Mouse (Mus musculus): Measurements from ENCODE around the gene Sbk2.

Sbk2 gene

GRCm38 (mm10) chr7:4972321-4973047 is 8.3 kb upstream of the Sbk2 start:
- CTCF ChIA-PET = interaction anchor here in 2 of 4 experiments (0.7 to 2.0 kb wide), 2 partner anchors 8 to 426 kb away, joined by 5 to 6 read pairs; partner anchors contain the start of gene Sbk2 (in 1 of the 2)
- POLR2A ChIA-PET = interaction anchor here in 2 of 4 experiments (0.7 to 1.3 kb wide), 3 partner anchors 8 to 160 kb away, joined by 3 to 4 read pairs (median 4); partner anchors contain the start of genes Sbk2 (in 1 of the 2) and Ube2s (in 1 of the 2)

DNA sequence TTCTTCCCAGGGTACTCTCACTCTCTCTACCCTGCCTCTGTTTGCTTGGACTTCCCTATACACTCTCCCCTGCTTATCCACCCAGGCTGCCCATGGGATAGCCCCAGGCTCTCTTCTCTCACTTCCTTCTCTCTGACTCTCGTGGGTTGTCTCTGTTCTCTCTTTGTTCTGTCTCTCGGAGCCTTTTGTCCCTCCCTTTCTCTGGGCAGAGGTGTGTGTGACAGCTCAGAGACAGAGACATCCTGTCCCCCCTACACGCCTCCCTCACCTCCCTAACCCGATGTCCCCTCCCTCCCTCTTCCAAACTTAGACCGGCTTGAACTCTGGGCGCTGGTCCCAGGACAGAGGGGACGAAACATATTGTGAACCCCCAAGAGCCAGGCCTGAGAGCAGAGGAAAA is 7.5 kb upstream of the Sbk2 start:
- CTCF ChIA-PET = interaction anchor here in 1 of 4 experiments (2.0 kb wide), 1 partner anchor 7 kb away, joined by 6 read pairs; the partner anchor contains the start of gene Sbk2
- POLR2A ChIA-PET = no interaction called here

- POLR2A ChIA-PET = interaction anchor here in 1 of 4 experiments (0.5 kb wide), 1 partner anchor 25 kb away, joined by 3 read pairs; no protein-coding TSS in a partner anchor
- CTCF ChIA-PET = no interaction called here
These were observed 6.9 kb upstream of the Sbk2 start, which contains the start of gene Sbk3 for GRCm38 (mm10) chr7:4971068-4971467. TSS of gene Sbk3 (minus strand) at chr7:4971168.

DNA sequence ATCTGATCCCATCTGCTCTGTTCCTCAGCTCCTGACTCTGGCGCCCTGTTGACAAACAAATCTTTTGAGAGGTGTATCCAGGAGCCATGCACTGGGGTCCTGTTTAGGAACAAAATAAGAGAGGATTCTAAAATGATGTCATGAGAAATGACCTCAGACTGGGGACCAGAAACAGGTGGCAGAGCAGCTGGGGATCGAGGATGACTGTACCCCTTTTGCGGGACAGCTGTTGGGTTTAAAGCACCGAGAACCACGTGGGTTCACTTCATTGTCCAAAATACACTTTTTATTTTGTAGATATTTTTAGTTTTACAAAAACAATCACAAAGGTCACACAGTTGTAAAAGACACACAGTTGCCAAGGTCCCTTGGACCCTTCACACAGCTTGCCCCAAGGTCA is 782 bp upstream of the Sbk2 start:
- CTCF ChIA-PET = interaction anchor here in 3 of 4 experiments (0.5 to 2.6 kb wide), 33 partner anchors 8 to 449 kb away, joined by 3 to 29 read pairs (median 5); partner anchors contain the start of genes Cox6b2 (in 1 of the 3), Fiz1 (in 1 of the 3), Gm44973 (in 1 of the 3) and Rpl28 (in 1 of the 3)
- POLR2A ChIA-PET = interaction anchor here in 3 of 4 experiments (0.9 to 3.9 kb wide), 25 partner anchors 12 to 212 kb away, joined by 3 to 18 read pairs (median 6); partner anchors contain the start of genes Fiz1 (in 3 of the 3), Zfp524 (in 3 of the 3), Cox6b2 (in 2 of the 3) and Gm44973 (in 2 of the 3)

DNA sequence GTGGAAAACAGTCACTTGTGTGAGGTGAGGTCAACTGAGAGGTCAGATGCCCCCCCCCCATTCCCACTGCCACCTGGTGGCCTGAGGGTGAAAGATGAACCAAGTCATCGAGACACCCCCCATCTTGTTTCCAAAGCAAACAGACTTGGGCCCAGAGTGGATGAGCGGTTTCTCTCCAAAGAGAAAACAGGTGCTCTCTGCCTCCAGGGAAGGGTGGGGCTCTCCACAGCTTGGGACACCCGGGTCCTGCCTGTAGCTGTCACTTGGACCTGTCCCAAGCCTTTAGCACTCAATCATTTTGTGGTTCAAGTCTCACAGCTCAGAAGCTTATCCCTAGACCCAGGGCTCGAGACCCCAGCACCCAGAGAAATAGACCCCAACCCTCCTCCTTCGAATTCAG is 679 bp downstream of the Sbk2 start:
- POLR2A ChIA-PET = interaction anchor here in 3 of 4 experiments (0.5 to 3.9 kb wide), 25 partner anchors 13 to 976 kb away, joined by 3 to 18 read pairs (median 6); partner anchors contain the start of genes Fiz1 (in 2 of the 3), Ube2s (in 2 of the 3), Zfp524 (in 2 of the 3) and Cox6b2 (in 1 of the 3)
- CTCF ChIA-PET = interaction anchor here (0.7 to 2.6 kb wide), 30 partner anchors 9 to 536 kb away, joined by 3 to 29 read pairs (median 4); no protein-coding TSS in a partner anchor

GRCm38 (mm10) chr7:4957361-4957760 is 6.8 kb downstream of the Sbk2 start:
- ChIA-PET POLR2A (interaction anchor here in 2 of 4 experiments (0.7 to 2.7 kb wide), 5 partner anchors 8 to 145 kb away, joined by 3 to 11 read pairs (median 3); partner anchors contain the start of gene Ube2s (in 1 of the 2)), CTCF (interaction anchor here in 1 of 4 experiments (0.7 to 1.1 kb wide), 2 partner anchors 17 to 46 kb away, joined by 3 to 4 read pairs; no protein-coding TSS in a partner anchor)

DNA sequence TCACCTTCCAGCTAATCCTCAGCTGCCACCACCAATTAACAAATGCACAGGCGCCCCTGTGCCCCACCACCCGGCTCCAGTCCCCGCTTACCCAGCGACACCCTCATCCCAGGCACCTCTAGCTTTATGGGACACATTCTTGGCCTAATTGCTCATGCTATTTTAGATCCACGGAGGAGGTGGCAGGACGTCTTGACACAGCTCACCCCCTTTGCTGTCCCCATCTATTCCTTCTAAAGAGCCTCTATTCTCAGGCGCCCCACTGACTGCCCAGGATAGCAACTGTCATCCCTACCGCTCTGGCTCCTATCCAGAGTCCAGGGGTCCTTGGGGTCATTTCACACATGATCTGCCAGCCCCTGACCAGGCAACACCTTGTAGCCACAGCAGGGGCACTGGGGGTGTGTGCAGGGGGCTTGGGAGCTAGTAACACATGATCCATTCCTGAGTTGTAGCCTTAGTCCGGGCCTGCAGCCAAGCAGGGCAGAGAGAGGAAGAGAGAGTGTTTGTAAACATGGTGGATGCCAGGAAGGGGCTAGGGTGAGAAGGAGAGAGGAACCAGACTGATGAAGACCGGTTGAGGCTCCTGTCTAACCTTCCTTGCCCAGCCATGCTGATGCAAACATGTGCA is 10.3 kb downstream of the Sbk2 start:
- CTCF ChIA-PET = interaction anchor here in 3 of 4 experiments (0.5 to 1.4 kb wide), 6 partner anchors 10 to 250 kb away, joined by 3 to 10 read pairs (median 4); partner anchors contain the start of gene Sbk2 (in 2 of the 3)
- POLR2A ChIA-PET = interaction anchor here in 2 of 4 experiments (0.7 to 1.2 kb wide), 4 partner anchors 42 to 141 kb away, joined by 3 read pairs; partner anchors contain the start of genes U2af2 (in 1 of the 2) and Ube2s (in 1 of the 2)

DNA sequence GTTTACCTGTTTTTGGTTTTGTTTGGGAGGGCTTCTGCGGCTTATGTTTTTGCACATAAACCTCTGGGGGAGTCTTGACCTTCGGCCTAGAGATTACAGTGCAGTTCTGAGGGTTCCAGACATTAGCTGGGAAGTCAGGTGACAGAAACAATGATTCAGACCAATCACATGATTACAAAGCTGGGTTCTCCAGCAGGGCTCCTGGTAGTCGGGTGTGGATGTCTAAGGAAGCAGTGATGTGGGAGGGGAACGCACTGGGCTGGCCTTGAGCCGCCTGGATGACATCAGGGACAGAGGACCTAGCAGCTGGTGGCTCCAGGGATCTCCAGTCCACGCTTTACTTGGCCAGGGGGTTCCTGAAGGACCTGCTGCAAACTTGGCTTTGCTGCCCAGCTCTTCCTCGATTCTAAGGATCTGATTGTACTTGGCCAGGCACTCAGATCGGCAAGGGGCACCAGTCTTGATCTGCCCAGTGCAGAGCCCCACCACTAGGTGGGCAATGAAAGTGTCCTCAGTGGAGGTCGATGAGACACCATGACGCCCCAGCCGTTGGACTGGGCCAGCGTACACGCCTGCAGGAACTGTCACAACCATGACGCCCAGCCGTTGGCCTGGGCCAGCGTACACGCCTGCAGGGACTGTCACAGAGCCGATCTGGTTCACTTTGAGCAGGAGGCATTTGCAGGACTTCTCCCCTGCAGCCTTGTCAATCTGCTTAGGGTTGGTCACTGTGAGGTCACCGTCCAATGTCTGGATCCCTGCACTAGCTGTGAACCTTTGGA is 13.5 kb downstream of the Sbk2 start:
- POLR2A ChIA-PET = interaction anchor here in 3 of 4 experiments (0.6 to 2.6 kb wide), 25 partner anchors 9 to 292 kb away, joined by 3 to 10 read pairs (median 3); partner anchors contain the start of genes Sbk2 (in 2 of the 3), Ube2s (in 2 of the 3), Fiz1 (in 1 of the 3) and Isoc2a (in 1 of the 3)
- CTCF ChIA-PET = interaction anchor here (0.6 to 2.4 kb wide), 9 partner anchors 10 to 1224 kb away, joined by 3 to 10 read pairs (median 4); partner anchors contain the start of gene Sbk2 (in 2 of the 4)

DNA sequence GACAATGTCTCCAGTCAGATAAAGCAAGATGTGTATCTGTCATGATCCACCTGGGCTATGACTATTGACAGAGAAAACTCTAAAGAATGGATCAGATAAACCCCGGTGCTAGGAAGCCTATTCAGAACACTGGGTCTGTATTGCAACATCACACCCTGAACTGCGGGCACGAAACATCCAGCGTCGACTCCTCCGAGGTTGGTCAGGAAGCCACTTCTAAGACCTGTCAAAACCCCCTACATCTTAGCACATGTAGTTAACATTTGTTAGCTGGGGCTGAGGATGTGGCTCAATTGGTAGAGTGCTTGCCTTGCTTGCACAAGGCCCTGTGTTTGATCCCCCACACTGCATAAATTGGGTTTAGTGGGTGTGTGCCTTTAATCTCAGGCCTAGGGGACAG is 15.8 kb downstream of the Sbk2 start:
- ChIA-PET CTCF (interaction anchor here in 2 of 4 experiments (1.0 to 2.0 kb wide), 4 partner anchors 8 to 16 kb away, joined by 4 to 8 read pairs (median 6); partner anchors contain the start of gene Sbk2 (in 2 of the 2)), POLR2A (interaction anchor here in 3 of 4 experiments (0.7 to 2.1 kb wide), 8 partner anchors 8 to 156 kb away, joined by 3 to 7 read pairs (median 4); partner anchors contain the start of genes Fiz1 (in 1 of the 3), Rpl28 (in 1 of the 3), Ube2s (in 1 of the 3) and Zfp524 (in 1 of the 3))

GRCm38 (mm10) chr7:4947855-4948254 is 16.4 kb downstream of the Sbk2 start:
- CTCF ChIA-PET = interaction anchor here in 2 of 4 experiments (0.6 to 2.0 kb wide), 3 partner anchors 16 to 1267 kb away, joined by 3 to 8 read pairs (median 4); partner anchors contain the start of gene Sbk2 (in 2 of the 2)
- POLR2A ChIA-PET = interaction anchor here in 2 of 4 experiments (0.6 to 1.2 kb wide), 7 partner anchors 11 to 1505 kb away, joined by 3 to 7 read pairs (median 4); partner anchors contain the start of gene Ube2s (in 1 of the 2)

DNA sequence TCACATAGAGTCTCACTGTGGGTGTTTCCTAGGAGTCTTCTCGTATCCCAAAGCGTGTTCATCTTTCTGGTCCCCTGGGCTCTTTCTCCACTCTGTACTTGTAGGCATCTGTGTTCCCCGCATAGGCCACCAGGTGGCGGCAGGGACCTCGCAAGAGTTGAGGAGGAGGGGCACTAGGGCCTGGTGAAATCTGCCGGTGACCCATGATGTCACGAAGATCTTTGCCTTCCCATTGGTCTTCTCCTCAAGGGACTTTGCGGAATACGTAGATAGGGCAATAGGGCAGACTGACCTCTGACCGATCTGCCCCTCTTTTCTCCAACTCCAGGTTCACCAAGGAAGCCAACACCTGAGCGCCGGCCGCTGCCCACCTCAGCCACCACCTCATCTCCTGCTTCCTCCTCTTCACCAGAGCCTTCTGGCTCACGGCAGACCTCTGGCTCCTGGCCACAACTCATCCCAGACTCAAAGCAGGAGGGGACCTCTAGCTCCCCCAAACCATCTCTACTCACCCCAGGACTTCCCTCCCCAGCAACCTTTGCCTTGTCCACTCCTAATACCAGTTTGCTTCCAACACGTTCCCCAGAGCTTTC is 20.9 kb downstream of the Sbk2 start:
- POLR2A ChIA-PET = interaction anchor here in 3 of 4 experiments (0.7 to 1.6 kb wide), 8 partner anchors 14 to 191 kb away, joined by 3 to 5 read pairs (median 3); partner anchors contain the start of genes Ube2s (in 2 of the 3), Cox6b2 (in 1 of the 3), Gm44973 (in 1 of the 3) and Sbk2 (in 1 of the 3)

DNA sequence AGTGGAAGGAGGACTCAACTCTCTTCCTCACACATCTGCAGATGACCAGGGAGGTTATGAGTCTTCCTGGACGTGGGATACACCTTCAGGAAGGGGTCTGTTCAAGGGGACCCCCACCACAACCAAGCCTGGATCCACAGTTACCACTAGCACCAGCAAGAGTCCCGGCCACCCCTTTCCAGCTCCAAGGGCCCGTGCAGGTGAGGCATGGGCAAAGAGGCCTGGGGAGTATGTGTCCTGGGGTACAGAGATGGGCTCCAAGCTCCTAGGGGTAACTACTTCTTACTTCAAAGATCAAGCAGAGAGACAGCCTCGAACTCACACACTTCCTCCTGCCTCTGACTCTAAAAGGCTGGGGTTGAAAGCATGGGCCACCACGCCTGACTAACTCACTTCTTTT is 21.5 kb downstream of the Sbk2 start:
- CTCF ChIA-PET = interaction anchor here in 2 of 4 experiments (0.7 to 3.8 kb wide), 8 partner anchors 21 to 119 kb away, joined by 3 to 27 read pairs (median 4); partner anchors contain the start of gene Sbk2 (in 2 of the 2)

More for the DNA sequence above, 20.9 kb downstream of the Sbk2 start:
- CTCF ChIA-PET = interaction anchor here (0.6 to 3.8 kb wide), 11 partner anchors 20 to 183 kb away, joined by 3 to 27 read pairs (median 5); partner anchors contain the start of gene Sbk2 (in 3 of the 4)

DNA sequence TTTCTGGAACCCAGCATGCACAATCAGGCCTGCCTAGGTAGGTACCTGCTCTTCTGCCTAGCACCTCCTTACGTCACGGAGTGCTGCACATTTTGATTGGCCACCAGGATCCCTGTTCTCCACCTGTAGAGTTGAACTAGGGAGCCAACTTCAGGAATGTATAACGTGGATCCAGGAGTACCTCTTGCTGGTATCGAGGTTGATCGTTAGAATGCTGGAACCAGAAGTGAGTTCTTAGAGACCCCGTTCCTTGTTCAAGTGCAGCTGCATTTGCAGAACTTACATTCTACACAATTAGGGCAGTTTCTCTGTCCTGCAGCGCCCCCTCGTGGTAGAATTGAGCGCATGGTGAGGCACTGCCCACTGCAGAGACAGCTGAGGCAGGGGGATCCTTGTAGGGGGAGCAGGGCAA is 24.1 kb downstream of the Sbk2 start:
- CTCF ChIA-PET = interaction anchor here (0.5 to 3.8 kb wide), 79 partner anchors 9 to 513 kb away, joined by 3 to 29 read pairs (median 4); partner anchors contain the start of genes Sbk2 (in 4 of the 4), Zfp628 (in 3 of the 4), Isoc2a (in 2 of the 4) and Ssc5d (in 2 of the 4)

More for the DNA sequence above, 21.5 kb downstream of the Sbk2 start:
- POLR2A ChIA-PET = interaction anchor here in 2 of 4 experiments (1.3 to 1.4 kb wide), 2 partner anchors 31 to 77 kb away, joined by 3 read pairs; no protein-coding TSS in a partner anchor

DNA sequence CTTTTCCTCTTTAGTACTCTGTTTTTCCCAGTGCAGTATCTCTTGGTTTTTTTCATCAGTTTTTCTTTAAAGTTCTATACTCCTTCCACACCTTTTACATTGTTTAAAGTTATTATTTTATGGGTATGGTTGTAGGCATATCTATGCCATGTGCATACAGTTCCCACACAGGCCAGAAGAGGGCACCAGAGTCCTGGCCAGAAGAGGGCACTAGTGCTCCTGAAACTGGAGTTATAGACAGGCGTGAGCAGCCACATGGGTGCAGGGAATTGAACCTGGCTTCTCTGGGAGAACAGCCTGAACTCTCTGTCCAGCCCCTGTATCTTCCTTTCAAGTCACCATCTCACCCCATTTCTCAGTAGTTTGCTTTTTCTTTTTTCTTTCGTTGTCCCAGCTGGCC is 25.8 kb downstream of the Sbk2 start:
- ChIA-PET CTCF (interaction anchor here (0.5 to 3.7 kb wide), 16 partner anchors 12 to 1344 kb away, joined by 3 to 29 read pairs (median 8); partner anchors contain the start of genes Sbk2 (in 2 of the 4), Isoc2a (in 1 of the 4) and Zfp628 (in 1 of the 4)), POLR2A (interaction anchor here in 3 of 4 experiments (0.5 to 2.5 kb wide), 10 partner anchors 11 to 146 kb away, joined by 3 to 10 read pairs (median 6); partner anchors contain the start of genes Sbk2 (in 2 of the 3), Fiz1 (in 1 of the 3), Rpl28 (in 1 of the 3) and Ube2s (in 1 of the 3))

More for the DNA sequence above, 24.1 kb downstream of the Sbk2 start:
- POLR2A ChIA-PET = interaction anchor here (0.6 to 2.5 kb wide), 25 partner anchors 9 to 187 kb away, joined by 3 to 13 read pairs (median 4); partner anchors contain the start of genes Sbk2 (in 3 of the 4), Ube2s (in 3 of the 4), Cox6b2 (in 1 of the 4) and Isoc2a (in 1 of the 4)

GRCm38 (mm10) chr7:4937392-4937791 is 26.8 kb downstream of the Sbk2 start:
- ChIA-PET POLR2A (interaction anchor here in 3 of 4 experiments (0.5 to 2.4 kb wide), 16 partner anchors 10 to 377 kb away, joined by 3 to 8 read pairs (median 4); partner anchors contain the start of genes Ube2s (in 2 of the 3), Cox6b2 (in 1 of the 3), Gm44973 (in 1 of the 3) and Rpl28 (in 1 of the 3)), CTCF (interaction anchor here in 3 of 4 experiments (0.5 to 2.1 kb wide), 15 partner anchors 10 to 394 kb away, joined by 3 to 9 read pairs (median 4); partner anchors contain the start of gene Sbk2 (in 2 of the 3))
